Mouse (Mus musculus) embryonic facial prominence, embryonic 13.5 days (tissue): Measurements from ENCODE around the gene Gm28308. TPM values are rescaled to one million over a fixed set of nuclear protein-coding genes. Genes with fewer than 3 reads are reported as not detected.

ENCODE experiments used
- ATAC-seq: fragments of 200-750 bp; cut with Nextera tagmentation; 2 replicates; pipeline ENCODE4 v1.8.0; 2017; ENCODE audit warnings: low read depth; ENCODE audit not compliant: insufficient number of reproducible peaks, insufficient read depth, low FRiP score, low TSS enrichment
- H3K27ac ChIP-seq: fragments of 300-500 bp; sonication (generic); 2 replicates; pipeline ENCODE4 v1.5.1; 2015; ENCODE audit warnings: moderate library complexity, mild to moderate bottlenecking, inconsistent platforms
- H3K27me3 ChIP-seq: fragments of 300-500 bp; sonication (generic); 2 replicates; pipeline ENCODE4 v1.6.1; 2015; ENCODE audit warnings: mild to moderate bottlenecking, inconsistent platforms
- H3K36me3 ChIP-seq: fragments of 300-500 bp; sonication (generic); 2 replicates; pipeline ENCODE4 v1.6.1; 2015; ENCODE audit warnings: mild to moderate bottlenecking, inconsistent platforms
- H3K4me1 ChIP-seq: fragments of 300-500 bp; sonication (generic); 2 replicates; pipeline ENCODE4 v1.6.1; 2015; ENCODE audit warnings: inconsistent platforms
- H3K4me2 ChIP-seq: fragments of 300-500 bp; sonication (generic); 2 replicates; pipeline ENCODE4 v1.6.1; 2015; ENCODE audit warnings: moderate library complexity, mild to moderate bottlenecking, inconsistent platforms
- H3K4me3 ChIP-seq: fragments of 300-500 bp; sonication (generic); 2 replicates; pipeline ENCODE4 v1.5.1; 2015; ENCODE audit warnings: mild to moderate bottlenecking, inconsistent platforms
- H3K9ac ChIP-seq: fragments of 300-500 bp; sonication (generic); 2 replicates; pipeline ENCODE4 v1.6.1; 2015; ENCODE audit warnings: mild to moderate bottlenecking, inconsistent platforms
- H3K9me3 ChIP-seq: fragments of 300-500 bp; sonication (generic); 2 replicates; pipeline ENCODE4 v1.6.1; 2016; ENCODE audit warnings: inconsistent platforms
- WGBS: fragments of 180-500 bp; shearing (Covaris S2); methylation state at CpG from one replicate; pipeline ENCODE4 v1.1.7; 2015; ENCODE audit warnings: mixed read lengths; 5-methylcytosine and 5-hydroxymethylcytosine counted together
- polyA plus RNA-seq: library from polyadenylated mRNA; unstranded; fragments of >200 nt; fragmentation: Nextera tagmentation; extraction: Ambion mirVana; gene quantifications from 2 replicates; pipeline ENCODE4 v1.2.1, GENCODE M21; 2015

The Gm28308 gene
- polyA plus RNA-seq, 1 experiment from 2014 or later = not detected

DNA sequence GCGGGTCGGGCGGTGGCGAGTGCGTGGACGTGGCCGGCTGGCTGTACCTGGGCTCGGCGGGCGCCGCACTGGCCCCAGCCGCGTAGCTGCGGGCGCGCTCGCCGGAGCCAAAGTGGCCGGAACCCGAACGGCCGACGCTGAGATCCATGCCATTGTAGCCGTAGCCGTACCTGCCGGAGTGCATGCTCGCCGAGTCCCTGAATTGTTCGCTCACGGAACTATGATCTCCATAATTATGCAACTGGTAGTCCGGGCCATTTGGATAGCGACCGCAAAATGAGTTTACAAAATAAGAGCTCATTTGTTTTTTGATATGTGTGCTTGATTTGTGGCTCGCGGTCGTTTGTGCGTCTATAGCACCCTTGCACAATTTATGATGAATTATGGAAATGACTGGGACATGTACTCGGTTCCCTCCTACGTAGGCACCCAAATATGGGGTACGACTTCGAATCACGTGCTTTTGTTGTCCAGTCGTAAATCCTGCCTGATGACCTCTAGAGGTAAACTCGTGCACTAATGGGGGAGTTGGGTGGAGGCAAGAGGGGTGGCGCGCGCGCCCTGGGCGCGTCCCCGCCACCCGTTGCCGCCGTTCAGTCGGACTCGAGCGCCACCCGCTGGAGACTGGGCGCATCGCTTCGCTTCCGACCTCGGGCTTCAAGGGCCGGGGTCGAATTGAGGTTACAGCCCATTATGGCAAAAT, 8.9 kb downstream of the Gm28308 start, which contains the start of gene Hoxa5:
Gene Hoxa5 (minus strand): TSS at position 538 of the 703 bp plus-strand sequence.
- Histone ChIP-seq H3K27me3 (peaks cover 100% of the 10 kb centered on the region), H3K36me3 (no peaks in the 10 kb centered on the region), H3K4me3 (peak within 1 kb of the TSS; percentile 23), H3K4me1 (peaks cover 12% of the 10 kb centered on the region), H3K4me2 (peak within 1 kb of the TSS; percentile 46), H3K9me3 (no peaks in the 10 kb centered on the region), H3K27ac (no peak within 1 kb of the TSS), H3K9ac (no peak within 1 kb of the TSS)
- WGBS = under 1% methylated on average over 65 of the region's 65 CpGs
- no peak for ATAC-seq

GRCm38 (mm10) chr6:52203371-52204049, 9.6 kb downstream of the Gm28308 start:
- ATAC-seq = no peak
- H3K9ac ChIP-seq = no peak overlapping the region

DNA sequence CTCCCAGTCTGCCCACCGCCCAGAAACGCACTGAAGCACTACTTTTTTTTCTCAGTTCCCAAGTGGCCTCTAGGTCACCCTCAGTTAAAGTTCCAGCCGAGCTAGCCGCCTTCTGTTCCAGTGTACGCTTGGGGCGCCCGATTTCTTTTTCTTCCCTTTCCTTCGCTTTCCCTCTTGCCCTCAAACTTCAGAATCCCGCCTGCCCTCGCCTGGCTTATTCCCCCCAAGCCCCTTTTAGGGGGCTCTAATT, 10.1 kb downstream of the Gm28308 start:
- Histone ChIP-seq H3K4me2 (no peak overlapping the region; the same call in 1 of the 2 replicates), H3K9me3 (no peaks in the 10 kb centered on the region), H3K27me3 (peaks cover 100% of the 10 kb centered on the region), H3K36me3 (no peaks in the 10 kb centered on the region), H3K4me3 (peak overlapping the region; percentile 23; the same call in 1 of the 2 replicates), H3K4me1 (peaks cover 12% of the 10 kb centered on the region), H3K27ac (no peak overlapping the region), H3K9ac (no peak overlapping the region)
- WGBS = 1% methylated on average over 10 of the region's 10 CpGs
- no peak for ATAC-seq

More at GRCm38 (mm10) chr6:52203371-52204049, 9.6 kb downstream of the Gm28308 start:
- Histone ChIP-seq H3K36me3 (no peaks in the 10 kb centered on the region), H3K4me3 (peak overlapping the region; percentile 23), H3K4me2 (peak overlapping the region; percentile 46), H3K9me3 (no peaks in the 10 kb centered on the region), H3K4me1 (peaks cover 12% of the 10 kb centered on the region), H3K27ac (no peak overlapping the region), H3K27me3 (peaks cover 100% of the 10 kb centered on the region)
- under 1% methylated on average over 46 of the region's 46 CpGs for WGBS

GRCm38 (mm10) chr6:52202362-52203120, 10.6 kb downstream of the Gm28308 start:
- Histone ChIP-seq H3K27ac (no peak overlapping the region), H3K27me3 (peaks cover 100% of the 10 kb centered on the region), H3K4me1 (peaks cover 12% of the 10 kb centered on the region), H3K4me2 (no peak overlapping the region), H3K36me3 (no peaks in the 10 kb centered on the region), H3K9me3 (no peaks in the 10 kb centered on the region), H3K4me3 (no peak overlapping the region), H3K9ac (no peak overlapping the region)
- ATAC-seq = no peak
- 3% methylated on average over 22 of the region's 22 CpGs for WGBS

- H3K27me3 ChIP-seq = peaks cover 100% of the 10 kb centered on the region
- WGBS = 9% methylated on average over 1 of the region's 1 CpGs
- no peak overlapping the region for H3K27ac ChIP-seq
- peaks cover 12% of the 10 kb centered on the region for H3K4me1 ChIP-seq
- no peaks in the 10 kb centered on the region for H3K36me3 ChIP-seq
- no peak overlapping the region for H3K4me3 ChIP-seq
- H3K9ac ChIP-seq = no peak overlapping the region
- no peak overlapping the region for H3K4me2 ChIP-seq
- no peak for ATAC-seq
- no peaks in the 10 kb centered on the region for H3K9me3 ChIP-seq
Observed at GRCm38 (mm10) chr6:52201269-52201668, 11.9 kb downstream of the Gm28308 start.

- Histone ChIP-seq H3K27me3 (peaks cover 100% of the 10 kb centered on the region), H3K4me2 (no peak overlapping the region), H3K4me1 (peaks cover 12% of the 10 kb centered on the region), H3K9me3 (no peaks in the 10 kb centered on the region), H3K36me3 (no peaks in the 10 kb centered on the region), H3K4me3 (no peak overlapping the region), H3K27ac (no peak overlapping the region), H3K9ac (no peak overlapping the region)
- no peak for ATAC-seq
- WGBS = 9% methylated on average over 10 of the region's 10 CpGs
Observed at GRCm38 (mm10) chr6:52200751-52201250, 12.3 kb downstream of the Gm28308 start.

DNA sequence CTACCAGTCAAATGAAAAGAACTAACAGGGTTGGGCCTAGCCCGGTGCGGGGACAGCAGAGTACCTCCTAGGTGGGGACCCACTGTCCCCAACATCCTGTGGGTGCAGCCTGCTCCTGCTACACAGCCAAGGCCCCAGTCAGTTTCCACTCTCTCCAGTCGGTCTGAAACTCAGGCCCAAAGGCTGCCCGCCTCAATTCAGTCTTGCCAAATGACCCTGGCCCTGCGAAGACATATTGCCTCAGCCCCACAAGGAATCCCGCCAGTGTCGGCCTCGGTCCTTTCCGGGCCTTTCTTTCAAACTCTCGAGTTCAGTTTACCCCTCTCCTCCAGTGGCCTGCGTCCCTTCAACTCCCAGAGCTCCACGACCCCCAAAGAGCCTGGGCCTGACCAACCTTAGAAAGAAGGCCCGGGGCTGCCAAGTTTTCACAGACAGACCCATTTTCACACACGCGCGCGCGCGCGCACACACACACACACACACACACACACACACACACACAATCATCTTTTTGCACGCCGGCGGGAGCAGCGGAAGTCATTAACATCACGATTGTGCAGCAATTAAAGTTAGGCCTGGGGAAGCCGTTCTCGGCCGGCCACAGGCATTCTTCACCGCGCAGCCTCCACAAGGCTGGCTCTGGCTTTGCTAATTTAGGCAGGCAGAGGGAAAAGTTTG, 12.9 kb downstream of the Gm28308 start:
- H3K27me3 ChIP-seq = peaks cover 100% of the 10 kb centered on the region

GRCm38 (mm10) chr6:52197271-52197670, 15.9 kb downstream of the Gm28308 start:
- ATAC-seq = no peak
- Histone ChIP-seq H3K4me1 (peaks cover under 1% of the 10 kb centered on the region; the same call in 1 of the 2 replicates), H3K9me3 (no peaks in the 10 kb centered on the region), H3K36me3 (no peaks in the 10 kb centered on the region), H3K27ac (no peak overlapping the region), H3K9ac (no peak overlapping the region), H3K27me3 (peaks cover 100% of the 10 kb centered on the region), H3K4me2 (no peak overlapping the region), H3K4me3 (no peak overlapping the region)
- 2% methylated on average over 10 of the region's 10 CpGs for WGBS

More for the DNA sequence above, 12.9 kb downstream of the Gm28308 start:
- no peak overlapping the region for H3K27ac ChIP-seq
- ATAC-seq = no peak
- H3K9ac ChIP-seq = no peak overlapping the region
- H3K4me1 ChIP-seq = peaks cover 12% of the 10 kb centered on the region
- H3K36me3 ChIP-seq = no peaks in the 10 kb centered on the region
- no peak overlapping the region for H3K4me2 ChIP-seq
- no peak overlapping the region for H3K4me3 ChIP-seq
- H3K9me3 ChIP-seq = no peaks in the 10 kb centered on the region
- 3% methylated on average over 30 of the region's 30 CpGs for WGBS

- no peak for ATAC-seq
- Histone ChIP-seq H3K27me3 (peaks cover 100% of the 10 kb centered on the region), H3K27ac (no peak overlapping the region), H3K4me3 (no peak overlapping the region), H3K4me1 (peaks cover 5% of the 10 kb centered on the region; the same call in 1 of the 2 replicates), H3K4me2 (no peak overlapping the region), H3K36me3 (no peaks in the 10 kb centered on the region), H3K9me3 (no peaks in the 10 kb centered on the region), H3K9ac (no peak overlapping the region)
- 3% methylated on average over 9 of the region's 9 CpGs for WGBS
Observed at GRCm38 (mm10) chr6:52196811-52197210, 16.3 kb downstream of the Gm28308 start.

GRCm38 (mm10) chr6:52194690-52195089, 18.4 kb downstream of the Gm28308 start:
- H3K36me3 ChIP-seq = no peaks in the 10 kb centered on the region
- no peak overlapping the region for H3K4me3 ChIP-seq
- no peak for ATAC-seq
- 4% methylated on average over 10 of the region's 10 CpGs for WGBS
- peaks cover 11% of the 10 kb centered on the region; the same call in 1 of the 2 replicates for H3K4me1 ChIP-seq
- H3K9ac ChIP-seq = no peak overlapping the region
- peaks cover 100% of the 10 kb centered on the region for H3K27me3 ChIP-seq
- no peak overlapping the region for H3K4me2 ChIP-seq
- H3K9me3 ChIP-seq = no peaks in the 10 kb centered on the region
- no peak overlapping the region for H3K27ac ChIP-seq
